Mouse (Mus musculus) inflammation-experienced regulatory T-cells, adult 16 weeks (primary cell): Measurements from ENCODE around the gene Eapp. TPM values are rescaled to one million over a fixed set of nuclear protein-coding genes. Genes with fewer than 3 reads are reported as not detected.

Source experiments
- polyA plus RNA-seq: library from polyadenylated mRNA; unstranded; fragments of 100-300 nt; shearing (Covaris generic); gene quantifications from one replicate; pipeline ENCODE4 v1.2.1, GENCODE M21; 2017

Eapp gene
- 103 TPM for polyA plus RNA-seq

DNA sequence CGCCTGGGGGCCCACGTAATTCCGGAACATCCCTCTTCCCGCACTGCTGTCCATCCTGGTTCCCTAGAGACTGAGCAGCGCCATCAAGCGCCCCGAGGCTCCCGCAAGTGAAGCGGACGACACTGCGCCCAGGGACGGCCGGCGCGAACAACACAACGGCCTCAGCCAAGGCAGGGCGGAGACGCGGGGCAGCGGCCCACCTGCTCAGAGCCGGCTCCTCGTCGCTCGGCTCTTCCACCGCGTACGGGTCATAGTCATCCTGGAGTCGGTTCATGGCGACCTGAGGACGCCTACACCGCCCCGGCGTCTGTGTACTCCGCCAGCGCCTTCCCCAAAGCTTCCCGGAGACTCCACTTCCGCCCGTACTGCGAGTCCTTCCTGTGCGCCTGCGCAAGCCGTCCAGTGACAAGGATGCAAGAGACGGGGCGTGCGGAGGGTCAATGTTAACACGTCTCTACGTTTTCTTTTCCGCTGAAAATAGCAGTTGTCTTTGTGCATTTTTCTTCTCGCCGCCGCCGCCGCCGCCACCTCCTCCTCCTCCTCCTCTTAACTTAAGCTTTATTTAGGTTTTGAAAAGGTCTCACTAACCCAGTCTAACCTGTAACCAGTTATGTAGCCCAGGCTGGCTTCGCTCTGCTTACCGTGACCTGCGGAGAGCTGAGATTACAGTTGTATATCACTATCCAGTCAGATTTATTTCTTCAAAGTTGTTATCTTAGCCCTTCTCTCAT lies at the start of gene Eapp:
Eapp (minus strand) TSS at position 387 of the 731 bp plus-strand sequence.

GRCm38 (mm10) chr12:54656396-54657171 lies 39.1 kb downstream of the Eapp start, which contains the start of gene Sptssa:
Gene Sptssa, minus strand, starts transcription at chr12:54656573.

Other genes with a start within 250 kb of the Eapp start
- 220 TPM for gene Sptssa, start 39.3 kb downstream of the Eapp start, polyA plus RNA-seq
- 129 TPM for gene Snx6, start 99.8 kb upstream of the Eapp start, polyA plus RNA-seq
- gene Cfl2, start 167.0 kb upstream of the Eapp start, polyA plus RNA-seq: 33.8 TPM